9 mouse cellular contexts compared by ENCODE assay signal in the genomic region with DNA sequence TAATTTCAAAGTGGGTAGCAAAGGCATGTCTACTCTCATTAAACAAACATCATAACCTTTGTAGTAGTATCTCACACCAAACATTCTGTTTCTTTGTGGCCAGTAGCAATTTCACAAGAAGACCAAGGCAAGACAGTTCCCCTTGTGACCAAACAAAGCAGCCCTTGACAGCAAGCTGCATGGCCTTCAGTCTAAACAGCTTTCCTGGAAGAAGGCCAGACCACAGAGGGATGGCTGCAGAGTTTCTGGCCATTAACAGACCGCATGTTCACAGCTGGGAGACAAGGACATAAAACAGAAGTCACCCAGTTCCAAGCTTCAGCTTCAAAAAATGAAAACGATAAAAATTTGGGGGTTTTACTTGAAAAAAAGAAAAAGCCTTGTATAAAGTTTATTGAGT.
DNase-seq lines count a peak whose midpoint lies in the region; ATAC-seq lines count a peak whose summit lies in the region.
"Had no signal": no experiment of that assay in that cellular context is flagged by ENCODE, and none has a peak within 500 bp of the region (broad histone marks: within the 10 kb centered on the region; RNA-seq: fewer than 3 reads in every experiment).

No protein-coding gene starts in this region.

- H3K4me1 ChIP-seq in lung, embryonic 16.5 days (replicated peaks; ENCODE audit: control insufficient read depth, insufficient read depth, low read length) = no peaks in the 10 kb centered on the region
- no peaks in the 10 kb centered on the region for H3K4me1 ChIP-seq in midbrain, embryonic 11.5 days (ENCODE audit: control insufficient read depth, insufficient read depth, low read length)

- H3K9me3 ChIP-seq in lung, embryonic 16.5 days (ENCODE audit: control insufficient read depth, low read length) = no peaks in the 10 kb centered on the region
- H3K9me3 ChIP-seq in midbrain, embryonic 11.5 days (ENCODE audit: control insufficient read depth, low read length) = no peaks in the 10 kb centered on the region

- DNase-seq in embryo, embryonic 10 days (ENCODE audit: low spot score) = peak; percentile 11
- no peak for DNase-seq in embryo, embryonic 9.5 days (ENCODE audit: extremely low spot score)
- DNase-seq in lung, postnatal 36 days = no peak
- peak; percentile 21 for DNase-seq in gastrocnemius, postnatal 10 days
- DNase-seq in lung, postnatal 10 days = peak; percentile 69
- DNase-seq in left cerebral cortex, adult 9 months (ENCODE audit: low spot score in 2 of 2) = no peak
- DNase-seq in midbrain, embryonic 11.5 days (ENCODE audit: low spot score, missing footprints) = no peak

- ATAC-seq in lung, embryonic 16.5 days (ENCODE audit: low read depth) = peak; percentile 84
- no peak for ATAC-seq in midbrain, embryonic 11.5 days (ENCODE audit: low FRiP score)

- H3K4me2 ChIP-seq in lung, embryonic 16.5 days (ENCODE audit: low read depth, low read length) = no peak overlapping the region
- no peak overlapping the region for H3K4me2 ChIP-seq in midbrain, embryonic 11.5 days

- WGBS in lung, embryonic 16.5 days = 42% methylated on average over 2 of the region's 2 CpGs
- WGBS in midbrain, embryonic 11.5 days = 86% methylated on average over 2 of the region's 2 CpGs

- H3K27ac ChIP-seq in lung, embryonic 16.5 days (ENCODE audit: low read length) = no peak overlapping the region
- H3K27ac ChIP-seq in midbrain, embryonic 11.5 days (ENCODE audit: low read depth, low read length) = no peak overlapping the region

- H3K27me3 ChIP-seq in lung, embryonic 16.5 days (ENCODE audit: control insufficient read depth, insufficient read depth, low read depth, low read length) = no peaks in the 10 kb centered on the region
- H3K27me3 ChIP-seq in midbrain, embryonic 11.5 days (ENCODE audit: control insufficient read depth, insufficient read depth, low read length) = no peaks in the 10 kb centered on the region
- H3K27me3 ChIP-seq: CH12.LX had no signal

- H3K9ac ChIP-seq in lung, embryonic 16.5 days (ENCODE audit: low read length) = no peak overlapping the region
- H3K9ac ChIP-seq in midbrain, embryonic 11.5 days (ENCODE audit: low read length) = no peak overlapping the region

- no peaks in the 10 kb centered on the region for H3K36me3 ChIP-seq in lung, embryonic 16.5 days (ENCODE audit: control insufficient read depth, insufficient read depth, low read length)
- no peaks in the 10 kb centered on the region for H3K36me3 ChIP-seq in midbrain, embryonic 11.5 days (ENCODE audit: control insufficient read depth, insufficient read depth, low read length)

- no peak overlapping the region for H3K4me3 ChIP-seq in lung, embryonic 16.5 days (ENCODE audit: low read length)
- H3K4me3 ChIP-seq in midbrain, embryonic 11.5 days (ENCODE audit: low read depth, low read length) = no peak overlapping the region

Comparison
In these comparisons a context has a peak if more than half of its experiments do, and no peak if none do; other contexts are left out.
1. DNase-seq: peak in embryo, embryonic 10 days (single experiment), gastrocnemius, postnatal 10 days (single experiment) and lung, postnatal 10 days (single experiment); none in embryo, embryonic 9.5 days (single experiment), lung, postnatal 36 days (single experiment), left cerebral cortex, adult 9 months (0 of 2) and midbrain, embryonic 11.5 days (single experiment).